Mouse (Mus musculus) heart, adult 2 months (tissue): ENCODE measurements around the gene Lrrc58.

Experiments used
- CTCF ChIP-seq: fragments of 200-600 bp; IDR thresholded peaks from 2 replicates; pipeline ENCODE4 v1.8.1; 2022; ENCODE audit warnings: antibody characterized with exemption, mild to moderate bottlenecking, moderate library complexity
- EP300 ChIP-seq: fragments of 200-500 bp; IDR thresholded peaks from 2 replicates; pipeline ENCODE4 v1.6.1; 2011; ENCODE audit warnings: low read depth, low read length, control low read depth; ENCODE audit not compliant: insufficient read depth
- POLR2A ChIP-seq: fragments of 200-500 bp; IDR thresholded peaks from 2 replicates; pipeline ENCODE4 v1.6.1; 2011; ENCODE audit warnings: mild to moderate bottlenecking, low read depth, low read length, control low read depth; ENCODE audit not compliant: insufficient read depth

GRCm38 (mm10) chr16:37906456-37906855, 38.3 kb downstream of the Lrrc58 start:
- TF ChIP-seq CTCF (no peak), POLR2A (no peak), EP300 (no peak)
